Mouse (Mus musculus) lung, adult 2 months (tissue): ENCODE measurements around the gene Ces1d.

Source experiments
- CTCF ChIP-seq: fragments of 200-500 bp; IDR thresholded peaks from 2 replicates; pipeline ENCODE4 v1.5.1; 2011; ENCODE audit warnings: mild to moderate bottlenecking, low read length, control low read depth; ENCODE audit not compliant: insufficient read depth
- POLR2A ChIP-seq: fragments of 200-500 bp; IDR thresholded peaks from 2 replicates; pipeline ENCODE4 v1.6.1; 2011; ENCODE audit warnings: low read depth, mild to moderate bottlenecking, control low read depth, low read length, borderline replicate concordance; ENCODE audit errors: extremely low read depth

- TF ChIP-seq POLR2A (no peak), CTCF (no peak)
Observed at GRCm38 (mm10) chr8:93180581-93181129, 17.0 kb downstream of the Ces1d start.
